Mouse (Mus musculus) embryonic fibroblast, embryonic 13.5 days (primary cell): ENCODE data around the gene Frmpd4.

ENCODE experiments used
- CTCF ChIP-seq: IDR thresholded peaks from 2 replicates; pipeline ENCODE4 v1.5.1; 2011; ENCODE audit warnings: mild to moderate bottlenecking, control low read depth, low read length, moderate library complexity, borderline replicate concordance; ENCODE audit not compliant: insufficient read depth
- POLR2A ChIP-seq: IDR thresholded peaks from 2 replicates; pipeline ENCODE4 v1.6.1; 2011; ENCODE audit warnings: low read depth, mild to moderate bottlenecking, control low read depth, low read length, moderate library complexity

DNA sequence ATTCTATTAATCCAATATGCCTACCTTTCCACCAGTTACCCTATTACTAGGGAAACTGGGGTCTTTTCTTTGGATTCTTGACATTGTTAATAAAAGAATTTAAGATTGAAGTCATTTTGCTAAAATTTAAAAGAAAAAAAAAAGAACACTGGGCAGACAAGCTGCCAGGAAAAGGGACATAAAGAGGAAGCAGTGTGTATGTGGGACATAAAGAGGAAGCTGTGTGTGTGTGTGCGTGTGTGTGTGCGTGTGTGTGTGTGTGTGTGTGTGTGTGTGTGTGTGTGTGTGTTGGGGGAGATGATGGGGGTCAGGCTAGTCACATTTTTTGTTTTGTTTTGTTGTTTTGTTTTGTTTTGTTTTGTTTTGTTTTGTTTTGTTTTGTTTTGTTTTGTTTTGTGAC is 121.8 kb downstream of the Frmpd4 start:
- TF ChIP-seq POLR2A = no peak
- TF ChIP-seq CTCF = no peak
